Mouse (Mus musculus): ENCODE data around the gene Man2c1. TPM values are rescaled to one million over a fixed set of nuclear protein-coding genes. Genes with fewer than 3 reads are reported as not detected.
A peak's percentile ranks its signal among the peaks of the same experiment; 100 is the strongest.

Man2c1 gene
- total RNA-seq, 1 experiment from 2014 or later: 63.2 TPM

DNA sequence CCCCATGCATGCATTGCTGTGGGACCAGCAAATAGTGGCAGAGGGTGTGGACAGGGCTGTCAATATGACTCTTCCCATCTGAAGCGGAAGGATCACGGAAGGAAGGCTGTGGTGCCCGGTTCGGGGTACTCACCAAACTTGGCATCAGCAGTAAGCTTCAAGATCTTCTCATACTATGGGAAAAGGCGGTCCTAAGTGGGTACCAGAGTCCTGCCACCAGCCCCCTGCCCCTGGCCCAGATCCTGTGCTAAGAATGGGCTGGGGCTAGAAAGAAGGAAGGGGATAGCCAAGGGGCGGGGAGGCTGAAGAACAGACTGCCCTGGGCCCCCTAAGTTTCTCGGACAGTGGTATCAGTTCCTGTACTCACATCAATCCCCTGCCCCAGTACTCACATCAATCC is 25.9 kb downstream of the Man2c1 start:
- no peak for ATAC-seq (ENCODE audit: extremely low read depth, insufficient number of reproducible peaks, low FRiP score, poor library complexity, severe bottlenecking)

DNA sequence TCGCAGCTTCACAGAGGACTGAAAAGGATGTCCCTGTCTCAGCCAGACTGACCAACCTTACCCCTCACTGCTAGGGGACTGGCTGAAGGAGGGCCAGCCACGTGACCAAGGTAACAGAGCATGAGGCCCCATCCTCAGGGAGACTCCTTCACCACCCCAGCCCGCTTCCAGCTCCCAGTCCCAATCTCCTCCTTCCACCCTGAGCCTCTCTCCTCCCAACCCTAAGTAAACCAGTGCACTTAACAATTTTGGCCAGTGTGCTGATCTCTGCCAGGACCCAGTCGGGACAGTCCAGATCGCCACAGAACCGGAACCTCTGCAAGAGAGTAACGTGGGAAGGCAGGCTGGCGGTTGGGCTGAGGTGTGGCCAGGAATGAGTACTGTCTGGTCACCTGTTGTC is 26.3 kb downstream of the Man2c1 start:
- no peak for ATAC-seq (ENCODE audit: extremely low read depth, insufficient number of reproducible peaks, low FRiP score, poor library complexity, severe bottlenecking)

DNA sequence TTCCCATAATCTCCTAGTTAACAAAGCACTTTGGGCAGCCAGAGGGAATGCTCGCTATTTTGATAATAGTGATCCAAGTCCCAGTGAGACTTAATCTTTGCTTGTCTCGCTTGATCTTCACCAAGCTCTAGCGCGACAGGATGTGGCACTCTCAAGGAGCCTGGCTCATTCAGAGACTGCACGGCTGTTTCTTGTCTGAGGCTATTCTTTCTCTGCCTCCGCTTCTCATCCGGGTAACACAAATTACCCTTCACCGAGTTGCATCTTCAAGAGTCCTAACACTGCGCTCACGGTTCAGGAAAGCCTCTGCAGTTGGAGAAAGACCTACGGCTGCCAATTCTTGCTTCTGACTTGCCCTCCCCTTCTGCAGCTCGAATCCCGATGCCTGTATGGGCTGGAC is 27.0 kb downstream of the Man2c1 start:
- no peak for ATAC-seq (ENCODE audit: extremely low read depth, insufficient number of reproducible peaks, low FRiP score, poor library complexity, severe bottlenecking)

DNA sequence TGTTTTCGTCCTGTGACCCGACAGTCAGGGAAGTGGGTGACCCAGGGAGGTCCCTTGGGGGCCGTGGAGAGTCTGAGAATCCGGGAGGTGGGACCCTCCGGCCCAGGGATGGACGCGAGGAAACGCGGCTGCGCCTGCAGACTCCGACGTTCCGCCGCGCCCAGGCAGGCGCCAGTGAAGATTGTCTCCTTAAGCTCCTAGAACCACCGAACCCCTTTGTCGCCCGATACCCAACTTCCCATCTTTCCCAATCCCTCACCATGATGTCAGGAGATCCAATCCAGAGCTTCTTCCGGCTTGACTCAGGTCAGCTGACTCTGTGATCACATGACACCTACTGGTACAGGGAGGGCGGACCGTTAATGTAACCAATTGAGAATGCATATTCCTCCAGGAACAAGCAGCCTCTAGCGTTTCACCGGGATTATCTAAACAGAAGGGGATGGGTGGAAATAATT is 27.6 kb downstream of the Man2c1 start, which contains the start of gene Commd4:
Gene Commd4 (minus strand): TSS at position 319 of the 458 bp plus-strand sequence.
- ATAC-seq (ENCODE audit: extremely low read depth, insufficient number of reproducible peaks, low FRiP score, poor library complexity, severe bottlenecking): peak; percentile 53; the same call in 1 of the 2 replicates

DNA sequence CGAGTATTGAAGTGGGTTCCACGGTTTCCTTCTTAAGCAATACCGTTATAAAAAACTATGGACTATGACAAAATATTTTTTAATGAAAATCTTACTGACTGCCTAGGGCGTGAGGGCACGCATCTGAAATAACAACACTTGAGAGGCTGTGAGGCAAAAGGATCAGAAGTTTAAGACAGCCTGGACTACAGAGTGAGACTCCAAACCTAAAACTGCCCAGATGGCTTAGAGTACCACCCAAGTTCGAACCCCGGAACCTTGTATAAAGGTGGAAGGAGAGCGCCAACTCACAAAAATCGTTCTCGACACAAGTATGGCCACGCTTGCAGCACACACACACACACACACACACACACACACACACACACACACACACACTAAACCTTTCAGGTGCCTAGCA is 28.0 kb downstream of the Man2c1 start:
- no peak for ATAC-seq (ENCODE audit: extremely low read depth, insufficient number of reproducible peaks, low FRiP score, poor library complexity, severe bottlenecking)

DNA sequence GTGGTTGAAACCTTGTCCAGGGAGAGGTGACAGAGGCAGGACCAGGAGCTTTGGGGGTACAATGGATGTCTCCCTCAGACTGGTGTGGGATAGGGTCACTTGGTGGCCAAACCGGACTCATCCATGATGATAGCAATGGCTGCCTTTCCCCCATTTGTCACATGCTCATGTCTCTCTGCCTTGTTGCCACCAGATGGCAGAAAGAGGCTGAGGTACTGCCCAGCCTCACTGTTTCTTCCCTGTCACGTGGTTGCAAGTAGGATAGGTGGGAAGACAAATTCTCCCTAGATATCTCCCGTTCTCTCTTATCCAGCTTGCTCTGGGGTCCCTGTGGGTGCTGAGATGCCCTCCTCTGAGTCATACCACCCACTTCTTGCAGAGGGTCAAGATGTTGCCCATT is 32.0 kb downstream of the Man2c1 start:
- no peak for ATAC-seq (ENCODE audit: extremely low read depth, insufficient number of reproducible peaks, low FRiP score, poor library complexity, severe bottlenecking)

DNA sequence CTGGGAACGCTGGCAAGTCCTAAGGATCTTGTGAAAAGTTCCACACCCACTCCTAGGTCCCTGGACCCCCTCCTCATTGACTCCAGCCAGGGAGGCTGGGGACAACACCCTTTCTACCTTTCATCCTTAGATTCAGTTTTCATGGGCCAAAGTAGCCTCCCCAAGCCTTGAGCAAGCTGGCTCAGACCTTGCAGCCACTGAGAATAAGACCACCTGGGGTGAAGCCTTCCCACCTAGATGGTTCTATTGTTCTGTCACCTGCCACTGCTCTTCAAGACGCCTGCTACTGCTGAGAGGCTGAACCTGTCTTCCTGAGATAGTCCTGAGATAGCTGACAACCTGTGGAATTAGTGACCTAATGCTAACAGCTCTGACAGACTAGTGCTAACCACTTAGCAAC is 32.6 kb downstream of the Man2c1 start:
- no peak for ATAC-seq (ENCODE audit: extremely low read depth, insufficient number of reproducible peaks, low FRiP score, poor library complexity, severe bottlenecking)

DNA sequence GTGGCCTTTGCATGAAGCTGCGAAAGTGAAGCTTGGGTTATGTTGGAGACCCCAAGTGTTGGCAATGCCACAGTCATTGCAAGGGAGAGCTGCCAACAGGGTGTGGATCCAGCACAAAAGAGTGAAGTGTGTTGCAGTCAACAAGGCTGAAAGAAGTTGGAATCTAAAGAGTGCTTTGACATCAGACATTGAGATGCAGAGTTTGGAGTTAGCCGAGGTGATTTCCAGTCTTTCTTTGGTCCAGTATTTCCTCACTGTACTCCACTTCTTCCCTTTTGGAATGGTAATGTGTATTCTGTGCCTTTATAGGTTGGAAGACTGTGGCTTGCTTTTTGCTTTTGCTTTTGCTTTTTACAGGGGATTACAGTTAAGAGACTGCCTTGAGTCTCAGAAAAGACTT is 35.7 kb downstream of the Man2c1 start:
- no peak for ATAC-seq (ENCODE audit: extremely low read depth, insufficient number of reproducible peaks, low FRiP score, poor library complexity, severe bottlenecking)

DNA sequence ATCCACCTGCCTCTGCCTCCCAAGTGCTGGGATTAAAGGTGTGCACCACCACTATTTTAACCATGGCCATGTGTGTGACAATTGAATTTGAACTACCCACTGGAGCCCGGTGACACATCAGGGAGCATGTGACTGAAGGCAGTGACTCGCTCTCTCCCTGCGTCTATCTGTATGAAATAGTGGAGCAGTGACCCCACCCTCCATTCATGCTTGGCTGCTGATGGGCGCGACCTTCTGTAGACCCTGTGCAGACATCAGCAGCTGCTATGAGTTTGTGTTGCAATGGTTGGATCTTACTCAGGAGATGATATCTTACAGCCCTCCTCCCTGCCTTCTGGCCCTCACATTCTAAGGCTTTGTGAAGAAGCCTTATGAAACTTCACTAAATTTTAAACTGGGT is 37.9 kb downstream of the Man2c1 start:
- no peak for ATAC-seq (ENCODE audit: extremely low read depth, insufficient number of reproducible peaks, low FRiP score, poor library complexity, severe bottlenecking)

Other genes with a start within 250 kb of the Man2c1 start
- gene Snx33, start 202.3 kb upstream of the Man2c1 start, total RNA-seq (2017): 8.6 and 9.2 TPM in 2 replicates
- gene Imp3, start 193.2 kb upstream of the Man2c1 start, total RNA-seq (2017): 31.1 and 36.7 TPM in 2 replicates
- gene Snupn, start 179.8 kb upstream of the Man2c1 start, total RNA-seq (2017): 5.2 and 5.6 TPM in 2 replicates
- 9.0 and 10.8 TPM in 2 replicates for gene Ptpn9, start 135.8 kb upstream of the Man2c1 start, total RNA-seq (2017)
- 124 and 134 TPM in 2 replicates for gene Sin3a, start 58.6 kb upstream of the Man2c1 start, total RNA-seq (2017)
- gene Neil1, start 17.6 kb downstream of the Man2c1 start, total RNA-seq (2017): 15.4 and 15.6 TPM in 2 replicates
- 68.8 and 86.0 TPM in 2 replicates for gene Commd4, start 27.6 kb downstream of the Man2c1 start, total RNA-seq (2017)
- gene Trcg1, start 105.9 kb downstream of the Man2c1 start, total RNA-seq (2017): 0.23 TPM in 1 of 2 replicates, not detected in the other
- 17.3 and 18.4 TPM in 2 replicates for gene 1700017B05Rik, start 131.9 kb downstream of the Man2c1 start, total RNA-seq (2017)